Mouse (Mus musculus) MEL (cell line): ENCODE measurements around the gene Higd1c. TPM values are rescaled to one million over a fixed set of nuclear protein-coding genes. Genes with fewer than 3 reads are reported as not detected.

Source experiments
- DNase-seq: peaks from one replicate; pipeline ENCODE4 v3.0.0; 2011; ENCODE audit warnings: low read depth, low spot score
- H3K27ac ChIP-seq: 2 replicates; pipeline ENCODE4 v1.5.1; 2012; ENCODE audit warnings: low read depth, mild to moderate bottlenecking, control low read depth, low read length, moderate library complexity; ENCODE audit not compliant: control insufficient read depth
- H3K27me3 ChIP-seq, 2 experiments: fragments of 150-350 bp in 1 of 2; sonication (generic) in 1 of 2; 2 replicates each; pipeline ENCODE4 v1.6.1; 2012; ENCODE audit warnings: low read length in 2 of 2, mild to moderate bottlenecking in 2 of 2, improper control_type of control experiment in 1 of 2, moderate library complexity in 1 of 2; ENCODE audit not compliant: insufficient read depth in 2 of 2, control insufficient read depth in 1 of 2
- H3K36me3 ChIP-seq, 2 experiments: 2 replicates each; pipeline ENCODE4 v1.6.1; 2012 to 2014; ENCODE audit warnings: low read length in 2 of 2, improper control_type of control experiment in 1 of 2, inconsistent platforms in 1 of 2, mild to moderate bottlenecking in 1 of 2; ENCODE audit not compliant: insufficient read depth in 2 of 2, control insufficient read depth in 1 of 2
- H3K4me1 ChIP-seq, 2 experiments: fragments of 150-350 bp in 1 of 2; sonication (generic) in 1 of 2; 2 replicates each; pipeline ENCODE4 v1.6.1; 2012; ENCODE audit warnings: low read length in 2 of 2, improper control_type of control experiment in 1 of 2, mild to moderate bottlenecking in 1 of 2; ENCODE audit not compliant: insufficient read depth in 2 of 2, control insufficient read depth in 1 of 2
- H3K4me3 ChIP-seq, 2 experiments: fragments of 150-350 bp in 1 of 2; sonication (generic) in 1 of 2; 2 replicates each; pipeline ENCODE4 v1.5.1; 2012; ENCODE audit warnings: low read depth in 2 of 2, low read length in 2 of 2, mild to moderate bottlenecking in 2 of 2, moderate library complexity in 2 of 2, control low read depth in 1 of 2, improper control_type of control experiment in 1 of 2; ENCODE audit not compliant: control insufficient read depth in 1 of 2, insufficient read depth in 1 of 2
- H3K79me2 ChIP-seq: 2 replicates; pipeline ENCODE4 v1.6.1; 2012; ENCODE audit warnings: mild to moderate bottlenecking, low read length, moderate library complexity; ENCODE audit not compliant: control insufficient read depth, poor library complexity, insufficient read depth
- H3K9ac ChIP-seq: 2 replicates; pipeline ENCODE4 v1.6.1; 2012; ENCODE audit warnings: low read depth, mild to moderate bottlenecking, control low read depth, low read length, moderate library complexity; ENCODE audit not compliant: control insufficient read depth, poor library complexity, severe bottlenecking
- H3K9me3 ChIP-seq: fragments of 150-350 bp; sonication (generic); replicated peaks from 2 replicates; pipeline ENCODE4 v1.6.1; 2012; ENCODE audit warnings: mild to moderate bottlenecking, low read length, improper control_type of control experiment, moderate library complexity; ENCODE audit not compliant: insufficient read depth
- CHD1 ChIP-seq: IDR thresholded peaks from 2 replicates; pipeline ENCODE4 v1.6.1; 2012; ENCODE audit warnings: low read depth, mild to moderate bottlenecking, inconsistent platforms, low read length, improper control_type of control experiment
- CHD2 ChIP-seq: IDR thresholded peaks from 2 replicates; pipeline ENCODE4 v1.6.1; 2011; ENCODE audit warnings: low read length, improper control_type of control experiment
- ELF1 ChIP-seq: IDR thresholded peaks from 2 replicates; pipeline ENCODE4 v1.6.1; 2014; ENCODE audit warnings: low read depth, mild to moderate bottlenecking, inconsistent platforms, low read length, improper control_type of control experiment, moderate library complexity
- EP300 ChIP-seq, 2 experiments: IDR thresholded peaks; 2 replicates each; pipeline ENCODE4 v1.6.1; 2011; ENCODE audit warnings: improper control_type of control experiment in 2 of 2, low read length in 2 of 2, low read depth in 1 of 2, mild to moderate bottlenecking in 1 of 2
- ETS1 ChIP-seq: IDR thresholded peaks from 2 replicates; pipeline ENCODE4 v1.6.1; 2012; ENCODE audit warnings: low read depth, mild to moderate bottlenecking, inconsistent platforms, low read length, improper control_type of control experiment, moderate library complexity
- GABPA ChIP-seq: IDR thresholded peaks from 2 replicates; pipeline ENCODE4 v1.6.1; 2012; ENCODE audit warnings: low read depth, mild to moderate bottlenecking, inconsistent platforms, low read length, improper control_type of control experiment, moderate library complexity
- GATA1 ChIP-seq: IDR thresholded peaks from 2 replicates; pipeline ENCODE4 v1.6.1; 2011; ENCODE audit warnings: low read depth, low read length, improper control_type of control experiment
- JUND ChIP-seq: IDR thresholded peaks from 2 replicates; pipeline ENCODE4 v1.6.1; 2011; ENCODE audit warnings: low read depth, mild to moderate bottlenecking, improper control_type of control experiment, low read length
- KAT2A ChIP-seq: conservative IDR thresholded peaks from 2 replicates; pipeline ENCODE4 v1.6.1; 2012; ENCODE audit warnings: low read depth, low read length, improper control_type of control experiment, inconsistent platforms
- MAFK ChIP-seq: IDR thresholded peaks from 2 replicates; pipeline ENCODE4 v1.6.1; 2011; ENCODE audit warnings: low read depth, mild to moderate bottlenecking, low read length, improper control_type of control experiment, borderline replicate concordance
- MAX ChIP-seq: IDR thresholded peaks from 2 replicates; pipeline ENCODE4 v1.6.1; 2011; ENCODE audit warnings: low read length, improper control_type of control experiment
- MAZ ChIP-seq: IDR thresholded peaks from 2 replicates; pipeline ENCODE4 v1.6.1; 2012; ENCODE audit warnings: low read depth, mild to moderate bottlenecking, inconsistent platforms, low read length, improper control_type of control experiment
- MXI1 ChIP-seq: IDR thresholded peaks from 2 replicates; pipeline ENCODE4 v1.6.1; 2011; ENCODE audit warnings: mild to moderate bottlenecking, low read depth, low read length, improper control_type of control experiment
- MYB ChIP-seq: IDR thresholded peaks from 2 replicates; pipeline ENCODE4 v1.6.1; 2011; ENCODE audit warnings: mild to moderate bottlenecking, low read depth, low read length, improper control_type of control experiment
- MYC ChIP-seq: IDR thresholded peaks from 2 replicates; pipeline ENCODE4 v1.6.1; 2011; ENCODE audit warnings: low read depth, mild to moderate bottlenecking, low read length, improper control_type of control experiment, moderate library complexity
- POLR2AphosphoS2 ChIP-seq: IDR thresholded peaks from 2 replicates; pipeline ENCODE4 v1.6.1; 2011; ENCODE audit warnings: low read length, improper control_type of control experiment
- RCOR1 ChIP-seq: IDR thresholded peaks from 2 replicates; pipeline ENCODE4 v1.6.1; 2012; ENCODE audit warnings: low read depth, mild to moderate bottlenecking, inconsistent platforms, low read length, improper control_type of control experiment
- SMC3 ChIP-seq: IDR thresholded peaks from 2 replicates; pipeline ENCODE4 v1.6.1; 2011; ENCODE audit warnings: low read depth, low read length, improper control_type of control experiment
- TAL1 ChIP-seq: IDR thresholded peaks from 2 replicates; pipeline ENCODE4 v1.6.1; 2012; ENCODE audit warnings: mild to moderate bottlenecking, inconsistent platforms, low read length, moderate library complexity, mixed read lengths
- TBP ChIP-seq: IDR thresholded peaks from 2 replicates; pipeline ENCODE4 v1.8.0; 2011; ENCODE audit warnings: low read depth, low read length, improper control_type of control experiment
- UBTF ChIP-seq: IDR thresholded peaks from 2 replicates; pipeline ENCODE4 v1.6.1; 2012; ENCODE audit warnings: low read depth, mild to moderate bottlenecking, inconsistent platforms, low read length, improper control_type of control experiment, moderate library complexity, borderline replicate concordance; ENCODE audit not compliant: insufficient read depth
- USF1 ChIP-seq: IDR thresholded peaks from 2 replicates; pipeline ENCODE4 v1.6.1; 2014; ENCODE audit warnings: low read depth, mild to moderate bottlenecking, inconsistent platforms, low read length, improper control_type of control experiment, moderate library complexity
- ZC3H11A ChIP-seq: IDR thresholded peaks from 2 replicates; pipeline ENCODE4 v1.6.1; 2012; ENCODE audit warnings: low read depth, mild to moderate bottlenecking, inconsistent platforms, low read length, improper control_type of control experiment
- ZMIZ1 ChIP-seq: IDR thresholded peaks from 2 replicates; pipeline ENCODE4 v1.6.1; 2012; ENCODE audit warnings: low read depth, mild to moderate bottlenecking, inconsistent platforms, low read length, improper control_type of control experiment, moderate library complexity
- polyA plus RNA-seq, 2 experiments: library from polyadenylated mRNA; stranded (reverse) in 1 of 2; unstranded in 1 of 2; fragments of >175 nt in 1 of 2; fragments of >200 nt in 1 of 2; gene quantifications; 2 replicates each; pipeline versions ENCODE4 v1.2.1 to v1.2.4; 2012; ENCODE audit warnings: low replicate concordance in 2 of 2, low read depth in 1 of 2; ENCODE audit not compliant: insufficient read length in 2 of 2, insufficient read depth in 1 of 2, missing spikeins in 1 of 2
- total RNA-seq: library from RNA; depleted of rRNA; stranded (reverse); fragments of 300-350 nt; gene quantifications from 2 replicates; pipeline ENCODE4 v1.2.3, GENCODE M21; 2012

The Higd1c gene
- total and polyA plus RNA-seq, 3 experiments = not detected

- Histone ChIP-seq H3K9me3 (no peaks in the 10 kb centered on the region), H3K9ac (no peak overlapping the region), H3K27me3 (no peaks in the 10 kb centered on the region), H3K4me1 (peaks cover 2 to 9% of the 10 kb centered on the region in 2 experiments; a peak in 3 of 4 replicates), H3K4me3 (no peak overlapping the region), H3K79me2 (no peaks in the 10 kb centered on the region), H3K36me3 (peaks cover 0 to 3% of the 10 kb centered on the region in 2 experiments; a peak in 2 of 4 replicates), H3K27ac (no peak overlapping the region)
- DNase-seq = no peak
- TF ChIP-seq CHD2 (no peak), UBTF (no peak), EP300 (IDR thresholded peaks at IDR 0.05; ENCODE audit: low read depth in 1 of 2, low read length in 2 of 2) (no peak)
Measured at GRCm38 (mm10) chr15:100380104-100380503, 15.8 kb downstream of the Higd1c start.

- TF ChIP-seq ZMIZ1 (peak; percentile 33; the same call in 1 of the 2 replicates), POLR2AphosphoS2 (peak; percentile 71), GABPA (no peak), TBP (no peak), MXI1 (no peak)
- no peak overlapping the region for H3K27ac ChIP-seq
Measured at GRCm38 (mm10) chr15:100385705-100386104, 21.4 kb downstream of the Higd1c start.

DNA sequence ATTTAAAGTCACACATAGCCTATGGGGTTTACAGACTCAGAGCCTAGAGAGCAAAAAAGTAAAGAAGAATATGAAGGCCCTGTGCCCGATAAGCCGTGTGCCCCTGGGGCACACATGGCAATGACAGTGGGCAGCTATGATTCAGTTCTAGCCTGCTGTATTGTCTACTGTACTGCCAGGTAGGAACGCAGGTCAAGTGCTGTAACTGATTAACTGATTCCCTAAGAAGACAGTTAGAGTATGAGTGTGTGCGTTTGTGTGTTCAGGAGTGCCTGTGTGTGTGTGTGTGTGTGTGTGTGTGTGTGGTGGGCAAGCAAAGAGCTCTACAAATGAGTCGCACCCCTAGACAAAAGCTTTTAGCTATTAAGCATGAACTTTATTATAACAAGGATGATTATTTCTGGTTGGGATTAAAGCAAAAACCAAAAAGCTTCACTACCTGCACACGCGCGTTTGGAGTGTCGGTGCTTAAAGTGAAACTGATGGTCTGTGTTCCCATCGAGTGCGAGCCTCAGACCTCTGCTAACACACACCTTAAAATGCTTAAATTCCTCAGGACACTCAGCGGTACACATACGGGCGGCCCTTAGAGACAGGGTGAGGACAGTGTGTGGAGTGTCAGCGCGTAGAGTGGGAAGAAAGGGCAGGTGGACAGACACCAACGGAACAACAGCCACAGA lies 23.3 kb downstream of the Higd1c start:
- Histone ChIP-seq H3K36me3 (peaks cover 0 to 19% of the 10 kb centered on the region in 2 experiments; a peak in 2 of 4 replicates), H3K9me3 (no peaks in the 10 kb centered on the region), H3K9ac (no peak overlapping the region), H3K4me3 (no peak overlapping the region), H3K27ac (no peak overlapping the region), H3K4me1 (peaks cover 21 to 24% of the 10 kb centered on the region in 2 experiments), H3K79me2 (no peaks in the 10 kb centered on the region), H3K27me3 (no peaks in the 10 kb centered on the region)
- TF ChIP-seq JUND = no peak
- no peak for TF ChIP-seq MAZ
- TF ChIP-seq ELF1 = no peak
- TF ChIP-seq ZMIZ1 = no peak
- no peak for TF ChIP-seq ETS1
- TF ChIP-seq USF1 = no peak
- no peak for TF ChIP-seq ZC3H11A
- TF ChIP-seq MAX = no peak
- no peak for TF ChIP-seq SMC3
- TF ChIP-seq MAFK = no peak
- no peak for TF ChIP-seq GATA1
- no peak for TF ChIP-seq MYB
- no peak for TF ChIP-seq MYC
- no peak for TF ChIP-seq CHD1
- no peak for TF ChIP-seq TAL1
- TF ChIP-seq CHD2 = no peak
- TF ChIP-seq RCOR1 = no peak
- no peak for TF ChIP-seq KAT2A
- no peak for DNase-seq

More at GRCm38 (mm10) chr15:100385705-100386104, 21.4 kb downstream of the Higd1c start:
- H3K4me3 ChIP-seq = no peak overlapping the region
- DNase-seq = no peak
- H3K9ac ChIP-seq = no peak overlapping the region
- no peaks in the 10 kb centered on the region for H3K9me3 ChIP-seq
- H3K27me3 ChIP-seq = no peaks in the 10 kb centered on the region
- H3K79me2 ChIP-seq = no peaks in the 10 kb centered on the region
- peaks cover 2 to 8% of the 10 kb centered on the region in 2 experiments; a peak in 2 of 4 replicates for H3K4me1 ChIP-seq
- H3K36me3 ChIP-seq = no peaks in the 10 kb centered on the region; a peak in 1 of 4 replicates
